27 mouse cellular contexts compared by ENCODE assay signal in the genomic region with DNA sequence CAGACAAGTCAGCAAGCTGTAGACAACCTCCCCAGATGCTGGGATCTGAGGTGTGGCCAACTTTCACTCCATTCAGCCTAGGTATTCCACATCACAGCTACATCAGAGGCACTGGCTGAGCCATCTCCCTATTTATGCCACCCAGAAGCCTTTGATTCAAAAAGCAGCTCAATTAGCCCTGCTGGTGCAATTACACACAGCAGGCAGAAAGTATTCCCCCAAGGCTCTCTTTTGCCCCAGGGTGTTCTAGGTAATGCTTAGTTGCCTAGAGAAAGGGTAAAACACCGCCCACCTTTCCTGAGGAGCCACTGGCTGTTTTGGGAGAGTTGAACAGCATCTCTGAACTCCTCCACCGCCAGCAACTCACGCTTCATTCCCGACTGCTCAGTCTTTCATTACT. TPM values are rescaled to one million over a fixed set of nuclear protein-coding genes. Genes with fewer than 3 reads are reported as not detected.
A peak's percentile ranks its signal among the peaks of the same experiment; 100 is the strongest.
DNase-seq lines count a peak whose midpoint lies in the region; TF ChIP-seq lines count a peak whose summit lies in the region.
"Had no signal": no experiment of that assay in that cellular context is flagged by ENCODE, and none has a peak within 500 bp of the region (broad histone marks: within the 10 kb centered on the region; RNA-seq: fewer than 3 reads in every experiment).

No protein-coding gene starts in this region.

- H3K36me3 ChIP-seq in ES-E14 (ENCODE audit: control insufficient read depth, insufficient read depth, low read length, poor library complexity, severe bottlenecking), result peaks cover 4% of the 10 kb centered on the region; the same call in 1 of the 2 replicates
- H3K36me3 ChIP-seq: forebrain, embryonic 15.5 days; hindbrain, embryonic 15.5 days had no signal

- H3K9me3 ChIP-seq in ES-E14 (ENCODE audit: control insufficient read depth, insufficient read depth, low read depth, low read length), result no peaks in the 10 kb centered on the region
- H3K9me3 ChIP-seq: embryonic facial prominence, embryonic 12.5 days; forebrain, embryonic 12.5 days; forebrain, embryonic 15.5 days; G1E; heart, embryonic 10.5 days; heart, embryonic 13.5 days; hindbrain, embryonic 12.5 days; hindbrain, embryonic 15.5 days had no signal

- no peak overlapping the region for H3K9ac ChIP-seq in ES-E14 (ENCODE audit: insufficient read depth, low read depth, low read length, poor library complexity, severe bottlenecking)
- H3K9ac ChIP-seq: embryonic facial prominence, embryonic 12.5 days; forebrain, embryonic 12.5 days; forebrain, embryonic 15.5 days; heart, embryonic 13.5 days; hindbrain, embryonic 12.5 days; hindbrain, embryonic 15.5 days had no signal

- H3K4me3 ChIP-seq in ES-E14 (ENCODE audit: insufficient read depth in 1 of 2, low read depth in 1 of 2, low read length in 2 of 2, poor library complexity in 1 of 2, severe bottlenecking in 1 of 2), result no peak overlapping the region
- H3K4me3 ChIP-seq: embryonic facial prominence, embryonic 12.5 days; erythroblast, embryonic 14.5 days; forebrain, embryonic 12.5 days; forebrain, embryonic 15.5 days; heart, adult 2 months; heart, embryonic 10.5 days; heart, embryonic 13.5 days; hindbrain, embryonic 12.5 days; hindbrain, embryonic 15.5 days had no signal

- no peak overlapping the region for H3K27ac ChIP-seq in ES-E14 (ENCODE audit: insufficient read depth, low read depth, low read length, poor library complexity, severe bottlenecking)
- H3K27ac ChIP-seq: embryonic facial prominence, embryonic 12.5 days; forebrain, embryonic 12.5 days; forebrain, embryonic 15.5 days; heart, adult 2 months; heart, embryonic 10.5 days; heart, embryonic 13.5 days; hindbrain, embryonic 12.5 days; hindbrain, embryonic 15.5 days had no signal

- in situ Hi-C loops in ES-E14 (cut with MboI; ENCODE audit: low sequenced_read_pairs in 2 of 2, unreplicated experiment in 2 of 2), result no loop called here

- peaks cover 0 to 15% of the 10 kb centered on the region in 2 experiments; a peak in 2 of 4 replicates for H3K4me1 ChIP-seq in ES-E14 (ENCODE audit: control insufficient read depth in 2 of 2, insufficient read depth in 2 of 2, low read length in 2 of 2, poor library complexity in 1 of 2)

- DNase-seq in heart, adult 11 months, result peak; percentile 74
- DNase-seq in heart, postnatal 4 days, result no peak
- DNase-seq in ES-CJ7 (ENCODE audit: low read depth, low spot score), result peak; percentile 69
- DNase-seq in ES-E14 (ENCODE audit: low read depth, low spot score), result peak; percentile 74
- DNase-seq in brain, adult 2 months (ENCODE audit: low read depth, low spot score), result peak; percentile 35
- DNase-seq in adrenal gland, postnatal 10 days, result no peak
- DNase-seq: adrenal gland, adult 8-10 months; adrenal gland, postnatal 36 days; cerebellum, adult 11 months; cerebellum, adult 2 months; cerebellum, adult 9-11 months; cerebellum, postnatal 25 days; gastrocnemius, postnatal 25 days; heart, adult 2 months; heart, postnatal 14 days had no signal

TF ChIP-seq in ES-E14, 5 proteins besides CTCF, POLR2A, EP300 and RAD21:
- TF ChIP-seq ZC3H11A (IDR thresholded peaks at IDR 0.05; ENCODE audit: borderline replicate concordance, low read depth, low read length) (no peak), ZNF384 (IDR thresholded peaks at IDR 0.05; ENCODE audit: low read depth, low read length) (no peak), CHD2 (IDR thresholded peaks at IDR 0.05; ENCODE audit: low read depth, low read length) (no peak), HCFC1 (IDR thresholded peaks at IDR 0.05; ENCODE audit: borderline replicate concordance, insufficient read depth, low read length) (no peak), MAFK (IDR thresholded peaks at IDR 0.05; ENCODE audit: insufficient read depth, low read depth, low read length) (no peak)

RNA-seq across cellular contexts. Expression of a gene that starts 10.3 kb away (rescaled TPM):
- 10 to 100 TPM; 41.3 to 42.0 TPM for total RNA-seq in heart, postnatal 4 days (2021)
- 9.0 and 13.9 TPM in 2 replicates for total RNA-seq in ES-E14 (2012; rRNA removed)
- 10 to 100 TPM; 29.5 to 38.3 TPM for total RNA-seq in adrenal gland, postnatal 10 days (2021)

RNA-seq across cellular contexts. Expression of a gene that starts 50.7 kb away (rescaled TPM):
- total RNA-seq in heart, postnatal 4 days (2021), result not detected
- total RNA-seq in ES-E14 (2012; rRNA removed), result not detected in 2 replicates
- total RNA-seq in adrenal gland, postnatal 10 days (2021), result not detected
- total RNA-seq: adrenal gland, adult 8-10 months; adrenal gland, postnatal 36 days; common myeloid progenitor, adult 5-6 weeks; gastrocnemius, adult 8-10 months; gastrocnemius, postnatal 25 days; heart, adult 2 months; heart, postnatal 14 days; hematopoietic stem cell, adult 5-6 weeks had no signal

Comparison
In these comparisons a context has a peak if more than half of its experiments do, and no peak if none do; other contexts are left out.
1. DNase-seq: peak in heart, adult 11 months (single experiment), ES-CJ7 (single experiment), ES-E14 (single experiment) and brain, adult 2 months (single experiment); none in heart, postnatal 4 days (single experiment) and adrenal gland, postnatal 10 days (single experiment).